Mouse (Mus musculus) telencephalon, adult 2 months (tissue): Measurements from ENCODE around the gene Ywhae.

ENCODE experiments used
- DNase-seq: peaks from one replicate; pipeline ENCODE4 v3.0.0-alpha.2; 2011; ENCODE audit warnings: low read depth, low spot score

The Ywhae gene

GRCm38 (mm10) chr11:75737806-75738476 is 5.3 kb downstream of the Ywhae start:
- DNase-seq, result no peak

- no peak for DNase-seq
These were observed 5.8 kb downstream of the Ywhae start for GRCm38 (mm10) chr11:75738477-75738821.

GRCm38 (mm10) chr11:75740204-75740603 is 7.5 kb downstream of the Ywhae start:
- no peak for DNase-seq

GRCm38 (mm10) chr11:75741615-75742014 is 8.9 kb downstream of the Ywhae start:
- no peak for DNase-seq

- DNase-seq, result no peak
These were observed 12.1 kb downstream of the Ywhae start for GRCm38 (mm10) chr11:75744761-75745160.

GRCm38 (mm10) chr11:75750537-75750936 is 17.9 kb downstream of the Ywhae start:
- no peak for DNase-seq

- DNase-seq, result no peak
These were observed 18.4 kb downstream of the Ywhae start for GRCm38 (mm10) chr11:75751082-75751481.

- DNase-seq, result no peak
These were observed 24.0 kb downstream of the Ywhae start for GRCm38 (mm10) chr11:75756687-75757086.

GRCm38 (mm10) chr11:75758553-75758952 is 25.9 kb downstream of the Ywhae start:
- DNase-seq, result no peak

- no peak for DNase-seq
These were observed 28.1 kb downstream of the Ywhae start for GRCm38 (mm10) chr11:75760785-75761184.

- DNase-seq, result no peak
These were observed 30.0 kb downstream of the Ywhae start for GRCm38 (mm10) chr11:75762708-75763107.

GRCm38 (mm10) chr11:75764521-75765023 is 31.9 kb downstream of the Ywhae start:
- DNase-seq, result no peak

GRCm38 (mm10) chr11:75765161-75765560 is 32.5 kb downstream of the Ywhae start:
- DNase-seq, result no peak

GRCm38 (mm10) chr11:75767014-75767413 is 34.3 kb downstream of the Ywhae start:
- DNase-seq, result no peak

- peak; percentile 39 for DNase-seq
These were observed 35.7 kb downstream of the Ywhae start for GRCm38 (mm10) chr11:75768091-75768989.

GRCm38 (mm10) chr11:75769206-75769605 is 36.5 kb downstream of the Ywhae start:
- DNase-seq, result peak; percentile 69

- DNase-seq, result no peak
These were observed 39.9 kb downstream of the Ywhae start for GRCm38 (mm10) chr11:75772562-75772961.

- DNase-seq, result no peak
These were observed 43.2 kb downstream of the Ywhae start for GRCm38 (mm10) chr11:75775919-75776318.

GRCm38 (mm10) chr11:75781919-75782318 is 49.2 kb downstream of the Ywhae start:
- no peak for DNase-seq

- no peak for DNase-seq
These were observed 51.1 kb downstream of the Ywhae start for GRCm38 (mm10) chr11:75783799-75784198.

- DNase-seq, result no peak
These were observed 53.2 kb downstream of the Ywhae start for GRCm38 (mm10) chr11:75785897-75786296.

GRCm38 (mm10) chr11:75792535-75792934 is 59.9 kb downstream of the Ywhae start:
- no peak for DNase-seq

- DNase-seq, result no peak
These were observed 60.7 kb downstream of the Ywhae start for GRCm38 (mm10) chr11:75793351-75793750.
